Mouse (Mus musculus): ENCODE measurements around the gene Tmsb15a.
"Not testable (repeated sequence)": the region's sequence is repeated elsewhere in the genome, so short reads cannot be mapped to it uniquely, and the experiment has no call there.

Gene Tmsb15a

DNA sequence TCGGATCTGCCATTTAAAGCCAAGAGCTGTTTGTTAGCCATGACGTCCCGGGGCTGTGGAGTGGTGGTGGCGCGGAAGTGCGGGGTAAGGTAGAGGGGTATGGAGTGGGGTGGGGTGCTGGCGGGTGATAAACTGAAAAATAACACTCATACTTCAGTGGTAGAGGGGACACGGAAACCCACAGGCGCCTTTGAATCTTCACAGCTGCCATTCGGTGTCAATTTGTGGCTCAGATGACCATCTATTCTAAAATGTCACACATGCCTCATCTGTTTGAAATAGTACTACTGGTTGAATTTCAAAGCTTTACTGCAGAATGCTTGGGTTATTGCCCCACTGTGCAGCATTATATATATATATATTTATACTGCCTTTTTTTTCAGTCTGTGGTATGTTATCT lies at the start of gene Tmsb15a:
Tmsb15a (minus strand) TSS at position 101 of the 400 bp plus-strand sequence.
- no peak for DNase-seq (ENCODE audit: low read depth, low spot score)

DNA sequence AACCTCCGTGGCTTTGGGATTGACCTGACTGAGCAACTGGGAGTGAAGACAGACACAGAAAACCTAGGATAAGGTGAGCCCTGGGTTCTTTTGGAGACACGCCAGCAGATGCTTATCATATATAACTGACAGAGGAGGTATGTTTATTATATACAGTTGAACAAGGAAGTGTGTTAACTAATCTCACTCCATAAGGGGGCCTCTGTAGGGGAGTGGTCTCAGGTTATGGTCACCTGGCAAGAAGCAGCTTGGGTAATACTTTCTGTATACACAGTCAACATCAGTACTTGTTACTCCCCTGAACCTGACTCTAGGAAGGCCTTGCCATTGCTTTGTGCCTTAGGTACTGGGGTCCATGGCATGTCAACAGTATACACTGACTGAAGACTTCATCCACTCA lies 43.5 kb upstream of the Tmsb15a start:
- no peak for DNase-seq (ENCODE audit: low read depth, low spot score)

DNA sequence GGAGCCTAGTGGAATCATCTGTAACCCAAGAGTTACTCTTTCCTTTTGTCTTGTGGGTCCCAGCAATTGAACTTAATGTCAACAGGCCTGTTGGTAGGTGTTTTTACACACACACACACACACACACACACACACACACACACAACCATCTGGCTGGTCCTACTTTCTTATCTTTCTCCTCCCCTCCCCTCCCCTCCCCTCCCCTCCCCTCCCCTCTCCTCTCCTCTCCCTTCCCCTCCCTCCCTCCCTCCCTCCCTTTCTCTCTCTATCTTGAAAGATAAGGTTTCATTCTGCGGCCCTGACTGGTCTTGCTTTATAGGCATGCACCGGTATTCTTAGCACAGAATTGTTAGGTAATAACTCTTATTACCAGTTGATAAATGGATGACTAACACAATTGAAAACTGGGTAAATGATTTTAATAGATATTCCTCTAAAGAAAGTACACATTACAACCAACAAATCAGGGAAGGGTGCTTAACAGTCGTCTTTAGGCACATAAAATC lies 43.0 kb upstream of the Tmsb15a start:
- no peak for DNase-seq (ENCODE audit: low read depth, low spot score)

DNA sequence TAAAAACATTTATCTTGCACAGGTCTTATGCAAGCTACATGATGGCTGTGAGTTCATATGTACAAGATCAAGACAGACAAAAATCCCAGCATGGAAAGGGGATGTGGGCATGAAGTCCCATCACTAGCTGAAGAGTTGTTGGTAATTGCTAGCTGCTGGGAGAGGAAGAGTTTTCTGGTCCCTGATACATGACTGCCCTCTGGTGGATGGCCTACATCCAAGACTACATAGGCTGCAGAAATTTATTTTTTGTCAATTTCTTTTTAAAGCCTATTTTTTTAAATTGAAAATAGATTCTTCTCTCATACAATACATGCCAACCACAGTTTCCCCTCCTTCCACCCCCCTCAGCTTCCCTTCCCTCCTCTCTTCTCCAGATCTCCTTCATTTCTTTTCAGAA lies 36.6 kb upstream of the Tmsb15a start:
- DNase-seq (ENCODE audit: low read depth, low spot score), result no peak

DNA sequence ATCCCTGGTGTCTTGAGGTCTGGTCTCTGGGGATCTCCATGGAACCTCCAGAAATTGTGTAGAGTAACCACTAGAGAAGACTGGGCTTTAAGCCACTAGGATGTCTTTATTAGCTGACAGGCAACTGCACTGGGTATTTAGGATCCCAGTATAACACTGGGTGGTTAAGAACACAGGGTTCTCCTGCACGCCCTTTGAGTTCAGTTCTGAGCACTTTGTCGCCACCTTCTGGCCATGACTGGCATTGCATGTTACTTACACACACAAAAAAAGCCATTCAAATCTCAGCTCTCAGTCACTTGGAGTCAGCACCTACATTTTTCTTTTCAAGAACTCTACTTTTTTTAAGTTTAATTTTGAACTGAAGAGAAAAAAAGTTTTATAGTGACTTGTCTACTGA lies 27.8 kb upstream of the Tmsb15a start:
- DNase-seq (ENCODE audit: low read depth, low spot score), result peak; percentile 37

DNA sequence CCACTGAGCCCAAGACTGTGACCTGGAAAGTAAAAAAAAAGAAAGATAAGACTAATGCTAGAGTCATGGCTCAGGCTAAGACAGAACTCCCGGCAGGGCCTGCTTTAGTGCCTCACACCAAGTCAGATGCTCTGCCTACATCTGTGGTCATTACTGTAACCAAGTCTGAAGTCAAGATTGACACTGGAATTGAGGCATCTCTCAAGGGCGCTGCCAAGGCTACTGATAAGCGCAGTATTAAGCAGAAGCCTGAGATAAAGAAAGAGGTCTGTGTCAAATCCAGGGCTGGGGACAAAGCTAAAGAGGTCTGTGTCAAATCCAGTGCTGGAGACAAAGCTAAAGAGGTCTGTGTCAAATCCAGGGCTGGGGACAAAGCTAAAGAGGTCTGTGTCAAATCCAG lies 20.3 kb upstream of the Tmsb15a start:
- not testable (repeated sequence) for DNase-seq (ENCODE audit: low read depth, low spot score)

DNA sequence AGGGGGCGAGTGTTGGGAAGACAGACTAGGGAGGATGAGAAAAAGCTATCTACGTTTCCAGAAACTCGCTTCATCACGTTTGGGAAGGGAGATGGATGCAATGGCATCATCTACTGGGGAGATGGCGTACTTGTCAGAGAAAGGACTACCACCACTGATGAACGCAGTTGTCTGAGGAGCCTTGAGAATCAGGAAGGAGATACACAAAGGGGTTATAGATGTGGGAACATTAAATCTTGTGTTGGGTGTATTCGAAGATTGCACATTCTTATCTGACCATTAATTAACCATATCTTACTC lies 17.9 kb upstream of the Tmsb15a start:
- no peak for DNase-seq (ENCODE audit: low read depth, low spot score)

DNA sequence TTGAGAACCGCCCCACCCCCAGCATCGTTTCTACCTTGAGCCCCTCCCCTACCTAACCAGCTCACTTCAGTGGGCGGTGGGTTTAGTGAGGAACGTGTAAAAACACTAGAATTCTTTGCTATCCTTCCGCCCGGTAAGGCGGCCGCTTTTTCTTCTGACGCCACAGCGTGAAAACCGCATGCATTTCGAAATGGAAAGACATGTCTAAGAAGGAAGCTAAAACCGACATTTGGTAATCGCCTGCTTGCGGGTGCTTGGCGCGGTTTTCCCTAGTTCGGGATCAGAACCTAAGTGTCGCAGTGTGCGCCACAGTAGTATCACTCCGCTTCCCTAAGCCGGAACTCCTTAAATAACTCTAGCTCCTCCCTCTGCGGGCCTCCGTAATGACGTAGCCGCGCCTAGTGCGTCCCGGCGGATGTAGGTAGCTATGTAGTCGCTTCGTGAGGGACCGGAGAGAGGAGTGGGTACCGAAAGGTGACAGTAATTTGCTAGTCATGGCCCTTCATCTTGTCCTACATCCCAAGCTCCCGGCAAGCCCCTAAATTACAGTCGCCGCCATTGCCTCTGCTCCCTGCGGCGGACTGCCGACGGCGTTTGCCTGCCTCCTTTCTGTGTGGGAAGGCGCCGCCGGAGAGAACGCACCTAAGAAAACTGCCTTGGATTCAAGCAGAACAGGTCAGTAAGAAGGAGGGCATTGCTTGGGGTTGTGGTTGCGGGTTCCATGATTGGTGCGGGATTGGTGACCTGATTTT lies 17.4 kb upstream of the Tmsb15a start, which contains the start of the genes Armcx5 and Gprasp1:
Armcx5 (plus strand) TSS at position 430 of the 752 bp plus-strand sequence.
Gprasp1 (plus strand) TSS at position 430 of the 752 bp plus-strand sequence.
- DNase-seq (ENCODE audit: low read depth, low spot score), result peak; percentile 85

DNA sequence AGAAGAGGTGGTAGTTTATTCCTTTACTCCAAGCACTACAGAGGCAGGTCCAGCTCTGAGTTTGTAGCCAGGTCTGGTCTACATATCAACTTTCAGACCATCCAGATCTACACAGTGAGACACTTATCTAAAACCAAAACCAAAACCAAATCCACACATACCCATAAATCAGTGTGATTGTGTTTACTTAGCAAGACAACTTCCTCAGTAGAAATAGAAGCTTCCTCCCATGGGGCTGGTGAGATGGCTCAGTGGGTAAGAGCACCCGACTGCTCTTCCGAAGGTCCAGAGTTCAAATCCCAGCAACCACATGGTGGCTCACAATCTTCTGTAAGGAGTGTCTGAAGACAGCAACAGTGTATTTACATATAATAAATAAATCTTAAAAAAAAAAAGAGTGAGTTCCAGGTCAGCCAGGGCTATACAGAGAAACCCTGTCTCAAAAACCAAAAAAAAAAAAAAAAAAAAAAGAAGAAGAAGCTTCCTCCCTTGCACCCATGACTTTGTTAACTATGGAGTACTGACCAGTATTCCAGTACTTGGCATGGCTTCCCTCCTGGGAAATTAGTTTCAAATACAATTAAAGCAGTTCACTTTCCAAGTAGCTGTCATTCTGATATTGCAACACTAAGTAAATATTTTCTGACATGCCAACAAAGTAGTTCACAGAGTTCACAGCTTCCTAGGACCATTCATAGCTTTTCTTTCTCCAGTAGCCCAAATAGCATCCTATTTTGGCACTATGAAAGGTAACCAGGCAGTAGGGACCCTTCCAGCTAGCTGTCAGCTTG lies 13.9 kb upstream of the Tmsb15a start:
- no peak for DNase-seq (ENCODE audit: low read depth, low spot score)

DNA sequence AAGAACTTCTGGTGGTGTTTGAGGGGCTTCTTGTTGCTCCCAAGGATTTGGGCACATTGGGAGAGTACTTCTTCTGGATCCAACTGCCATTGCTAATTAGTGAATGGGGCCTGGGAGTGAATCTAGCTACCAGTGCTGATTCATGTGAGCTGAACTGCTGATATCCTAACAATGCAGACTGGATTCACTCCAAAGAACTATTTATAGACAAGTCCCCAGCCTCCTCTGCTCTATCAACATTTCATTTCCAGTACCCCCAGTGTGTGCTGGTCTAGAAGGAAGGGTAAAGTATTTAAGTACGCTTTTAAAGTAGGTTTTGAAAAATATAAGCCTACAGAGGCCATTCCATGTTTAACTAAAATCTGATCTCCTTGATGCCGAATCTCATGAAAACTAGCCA lies 12.2 kb downstream of the Tmsb15a start:
- DNase-seq (ENCODE audit: low read depth, low spot score), result no peak

DNA sequence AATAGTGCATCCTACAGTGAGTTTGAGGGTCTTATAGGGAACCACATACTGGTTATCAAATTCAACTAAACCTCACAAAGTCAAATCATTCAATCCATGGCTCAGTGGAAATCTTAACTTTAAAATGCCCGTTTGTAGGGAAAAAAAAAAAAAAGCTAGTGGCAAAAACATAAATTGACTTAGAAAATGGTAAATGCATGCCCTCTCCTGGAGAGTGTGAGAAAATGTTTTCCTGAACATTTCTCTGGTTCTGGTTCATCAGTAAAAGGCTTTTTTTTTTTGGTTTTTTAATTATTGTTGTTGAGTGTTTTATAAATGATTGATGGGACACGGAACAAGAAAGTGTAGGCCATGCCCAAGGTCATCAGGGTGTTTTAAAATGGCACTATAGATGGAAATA lies 20.7 kb downstream of the Tmsb15a start:
- DNase-seq (ENCODE audit: low read depth, low spot score), result no peak

DNA sequence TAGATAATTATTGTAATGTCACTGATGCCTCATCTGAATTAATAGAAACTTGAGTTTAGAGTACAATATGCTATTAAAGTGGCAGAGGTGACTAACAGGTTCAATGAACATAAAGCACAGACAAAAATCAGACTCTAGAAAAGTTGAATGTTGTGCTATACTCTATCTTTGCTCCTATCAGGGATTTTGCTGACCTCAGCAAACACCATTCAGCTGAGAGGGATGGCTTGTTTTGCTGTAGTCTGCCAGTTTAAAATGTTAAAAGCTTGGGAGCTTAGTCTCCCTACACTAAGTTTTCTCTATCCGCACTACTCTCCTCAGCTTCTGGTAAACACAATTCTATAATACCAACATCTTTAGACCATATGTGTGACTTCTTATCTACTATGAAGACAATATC lies 21.9 kb downstream of the Tmsb15a start:
- DNase-seq (ENCODE audit: low read depth, low spot score), result no peak

DNA sequence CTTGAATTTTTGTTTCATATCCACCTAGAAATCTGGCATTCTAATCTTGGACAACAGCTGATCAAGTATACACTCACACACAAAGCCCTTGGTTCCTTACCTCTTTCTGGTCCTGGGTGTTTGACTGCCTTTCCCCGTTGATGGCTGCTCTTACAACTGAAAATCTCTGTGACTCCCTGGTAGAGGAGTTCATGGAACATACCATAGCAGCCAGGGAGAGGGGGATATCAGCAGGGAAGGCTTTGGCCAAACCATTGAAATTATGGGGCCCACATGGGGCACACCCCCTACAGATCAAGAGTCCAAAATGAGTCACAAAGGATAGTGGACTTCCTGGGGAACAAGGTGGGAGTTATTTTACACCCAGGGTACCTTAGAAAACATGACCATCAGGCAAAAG lies 31.4 kb downstream of the Tmsb15a start, which contains the start of gene Tcp11x2:
Tcp11x2 (minus strand) TSS at position 158 of the 400 bp plus-strand sequence.
- no peak for DNase-seq (ENCODE audit: low read depth, low spot score)

DNA sequence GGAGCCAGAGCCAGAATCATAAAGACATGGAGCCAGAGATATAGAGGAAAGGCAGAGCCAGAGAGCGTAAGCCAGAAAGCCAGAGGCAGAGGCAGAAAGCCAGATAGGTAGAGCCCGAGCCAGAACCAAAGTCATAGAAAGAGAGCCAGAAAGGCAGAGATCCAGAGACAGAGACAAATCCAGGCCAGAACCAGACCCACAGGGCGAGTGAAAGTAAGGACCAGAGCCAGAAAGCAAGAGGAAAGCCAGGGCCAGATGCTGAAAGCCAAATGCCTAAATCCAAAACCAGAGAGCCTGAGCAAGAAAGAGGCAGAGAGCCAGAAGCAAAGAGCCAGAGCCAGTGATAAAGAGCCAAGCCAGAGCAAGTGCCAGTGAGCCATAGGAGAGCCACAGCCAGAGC lies 37.3 kb downstream of the Tmsb15a start:
- no peak for DNase-seq (ENCODE audit: low read depth, low spot score)

DNA sequence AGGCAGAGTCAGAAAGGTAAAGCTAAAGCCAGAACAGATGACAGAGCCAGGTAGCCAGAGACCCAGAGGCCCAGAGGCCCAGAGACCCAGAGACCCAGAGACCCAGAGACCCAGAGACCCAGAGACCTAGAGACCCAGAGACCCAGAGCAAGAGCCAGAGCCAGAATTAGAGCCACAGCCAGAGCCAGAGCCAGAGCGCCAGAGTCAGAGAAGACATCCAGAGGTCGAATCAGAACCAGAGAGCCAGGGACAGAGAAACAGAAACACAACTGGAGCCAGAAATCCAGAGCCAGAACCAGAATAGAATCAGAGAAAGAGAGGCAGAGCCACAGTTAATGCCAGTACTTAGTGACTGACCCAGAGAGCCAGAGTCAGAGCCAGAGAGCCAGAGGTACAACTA lies 43.2 kb downstream of the Tmsb15a start:
- no peak for DNase-seq (ENCODE audit: low read depth, low spot score)

Measured in skeletal muscle tissue, adult 2 months (tissue).